Mouse (Mus musculus): Measurements from ENCODE around the gene Cdc34. TPM values are rescaled to one million over a fixed set of nuclear protein-coding genes. Genes with fewer than 3 reads are reported as not detected.

Cdc34 gene
- total and polyA plus RNA-seq, 2 experiments from 2014 or later, result 71.3 to 76.7 TPM

DNA sequence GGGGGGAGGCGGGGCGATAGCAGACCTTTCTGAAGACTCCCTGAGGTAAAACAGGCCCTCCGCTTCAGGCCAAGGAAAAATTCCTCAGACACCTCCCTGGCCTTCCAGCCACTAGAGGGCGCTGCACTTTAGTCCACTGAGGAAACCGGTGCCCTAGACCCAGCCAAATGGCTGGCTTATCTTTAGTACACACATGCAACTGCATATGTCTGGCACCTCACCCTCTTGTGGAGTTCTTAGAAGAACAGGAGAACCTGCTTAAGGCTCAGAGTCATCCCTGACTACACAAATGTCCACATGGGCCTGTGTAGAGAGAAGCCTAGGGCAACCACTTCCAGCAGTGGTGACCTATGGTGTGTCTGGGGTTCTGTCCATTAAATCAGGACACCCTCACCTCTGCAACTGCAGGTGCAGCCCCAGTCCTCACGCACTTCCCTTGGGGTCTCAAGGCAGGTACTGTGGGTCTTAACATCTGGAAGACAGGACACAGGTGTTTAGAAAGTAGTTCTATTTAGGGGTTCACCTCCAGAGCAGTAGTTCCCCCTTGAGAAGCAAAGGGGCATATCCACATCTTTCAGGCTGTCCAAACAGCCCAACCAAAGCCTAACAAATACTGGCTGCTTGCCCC is 30.6 kb downstream of the Cdc34 start:
- TF ChIP-seq CTCF (IDR thresholded peaks at IDR 0.05; ENCODE audit: low read depth), result peak; percentile 84
- H3K4me3 ChIP-seq (ENCODE audit: low read length), result no peak overlapping the region
- ATAC-seq, result peak; percentile 28

DNA sequence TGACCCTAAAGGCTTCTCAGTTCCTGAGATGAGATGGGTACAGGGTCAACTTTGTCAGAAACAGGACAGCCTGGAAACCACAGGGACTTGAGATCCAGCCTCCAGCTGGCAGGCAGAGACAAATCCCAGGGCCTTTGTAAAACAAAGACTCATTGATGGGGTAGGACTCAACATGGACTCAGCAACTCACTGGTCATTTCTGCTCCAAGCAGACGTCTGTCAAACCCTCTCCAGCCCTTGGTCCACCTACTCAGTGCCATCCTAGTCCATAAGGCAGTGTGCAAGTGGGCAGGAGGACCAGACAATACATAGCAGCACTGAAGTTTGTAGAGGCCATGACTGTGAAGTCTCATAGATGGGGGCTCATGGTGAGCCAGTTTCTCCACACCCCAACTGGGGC is 31.2 kb downstream of the Cdc34 start:
- ATAC-seq (no peak), DNase-seq (ENCODE audit: low spot score) (no peak)
- H3K27me3 ChIP-seq (ENCODE audit: insufficient read depth, low read length), result no peaks in the 10 kb centered on the region
- no peak for TF ChIP-seq CTCF (IDR thresholded peaks at IDR 0.05; ENCODE audit: low read depth)
- no peaks in the 10 kb centered on the region for H3K9me3 ChIP-seq (ENCODE audit: low read length)
- 17% methylated on average over 1 of the region's 1 CpGs for WGBS
- H3K4me1 ChIP-seq (ENCODE audit: insufficient read depth, low read length), result no peaks in the 10 kb centered on the region
- no peak overlapping the region for H3K9ac ChIP-seq (replicated peaks; ENCODE audit: low read length)
- no peak overlapping the region for H3K4me3 ChIP-seq (ENCODE audit: low read length)
- H3K4me2 ChIP-seq (ENCODE audit: low read depth, low read length), result no peak overlapping the region
- H3K27ac ChIP-seq, result no peak overlapping the region
- peaks cover 27% of the 10 kb centered on the region for H3K36me3 ChIP-seq (ENCODE audit: insufficient read depth, low read length)

More for the DNA sequence above, 30.6 kb downstream of the Cdc34 start:
- Histone ChIP-seq H3K36me3 (ENCODE audit: insufficient read depth, low read length) (peaks cover 27% of the 10 kb centered on the region), H3K27ac (no peak overlapping the region), H3K9me3 (ENCODE audit: low read length) (no peaks in the 10 kb centered on the region), H3K4me1 (ENCODE audit: insufficient read depth, low read length) (no peaks in the 10 kb centered on the region), H3K27me3 (ENCODE audit: insufficient read depth, low read length) (no peaks in the 10 kb centered on the region), H3K9ac (replicated peaks; ENCODE audit: low read length) (no peak overlapping the region), H3K4me2 (ENCODE audit: low read depth, low read length) (no peak overlapping the region)
- DNase-seq (ENCODE audit: low spot score), result peak; percentile 90
- 15% methylated on average over 4 of the region's 6 CpGs for WGBS

GRCm38 (mm10) chr10:79714996-79715395 is 33.0 kb downstream of the Cdc34 start:
- Histone ChIP-seq H3K27me3 (ENCODE audit: insufficient read depth, low read length) (no peaks in the 10 kb centered on the region), H3K4me2 (ENCODE audit: low read depth, low read length) (no peak overlapping the region), H3K9ac (replicated peaks; ENCODE audit: low read length) (no peak overlapping the region), H3K36me3 (ENCODE audit: insufficient read depth, low read length) (peaks cover 22% of the 10 kb centered on the region), H3K27ac (no peak overlapping the region), H3K9me3 (ENCODE audit: low read length) (no peaks in the 10 kb centered on the region), H3K4me3 (ENCODE audit: low read length) (no peak overlapping the region), H3K4me1 (ENCODE audit: insufficient read depth, low read length) (no peaks in the 10 kb centered on the region)
- ATAC-seq (no peak), DNase-seq (ENCODE audit: low spot score) (peak; percentile 52)
- 48% methylated on average over 4 of the region's 4 CpGs for WGBS
- no peak for TF ChIP-seq CTCF (IDR thresholded peaks at IDR 0.05; ENCODE audit: low read depth)

- H3K27ac ChIP-seq, result peak within 1 kb of the TSS; percentile 76
- ATAC-seq, result peak; percentile 60
- no peak for TF ChIP-seq CTCF (IDR thresholded peaks at IDR 0.05; ENCODE audit: low read depth)
- peak within 1 kb of the TSS; percentile 88 for H3K4me2 ChIP-seq (ENCODE audit: low read depth, low read length)
- peak; percentile 68 for DNase-seq (ENCODE audit: low spot score)
- H3K4me1 ChIP-seq (ENCODE audit: insufficient read depth, low read length), result no peaks in the 10 kb centered on the region
- no peaks in the 10 kb centered on the region for H3K9me3 ChIP-seq (ENCODE audit: low read length)
- H3K9ac ChIP-seq (replicated peaks; ENCODE audit: low read length), result peak within 1 kb of the TSS; percentile 82
- H3K36me3 ChIP-seq (ENCODE audit: insufficient read depth, low read length), result peaks cover 8% of the 10 kb centered on the region; the same call in 1 of the 2 replicates
- H3K4me3 ChIP-seq (ENCODE audit: low read length), result peak within 1 kb of the TSS; percentile 76
- no peaks in the 10 kb centered on the region for H3K27me3 ChIP-seq (ENCODE audit: insufficient read depth, low read length)
- 1% methylated on average over 64 of the region's 91 CpGs for WGBS
Observed at GRCm38 (mm10) chr10:79716254-79716987, 34.4 kb downstream of the Cdc34 start, which contains the start of gene Hcn2. Hcn2 (plus strand) TSS chr10:79716634.

DNA sequence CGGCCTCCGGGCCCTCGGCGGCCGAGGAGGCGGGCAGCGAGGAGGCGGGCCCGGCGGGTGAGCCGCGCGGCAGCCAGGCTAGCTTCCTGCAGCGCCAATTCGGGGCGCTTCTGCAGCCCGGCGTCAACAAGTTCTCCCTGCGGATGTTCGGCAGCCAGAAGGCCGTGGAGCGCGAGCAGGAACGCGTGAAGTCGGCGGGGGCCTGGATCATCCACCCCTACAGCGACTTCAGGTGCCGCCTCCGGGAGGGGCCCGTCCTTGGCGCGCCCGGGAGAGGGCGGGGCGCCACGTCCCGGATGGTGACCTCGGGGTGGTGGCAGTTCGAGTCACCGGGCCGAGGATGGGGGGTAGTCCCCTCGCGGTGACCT is 35.0 kb downstream of the Cdc34 start:
- Histone ChIP-seq H3K4me3 (ENCODE audit: low read length) (peak overlapping the region; percentile 76), H3K4me1 (ENCODE audit: insufficient read depth, low read length) (0 out of 2 replicates have a peak, but pooled peaks cover 1% of the 10 kb centered on the region), H3K4me2 (ENCODE audit: low read depth, low read length) (peak overlapping the region; percentile 88), H3K27me3 (ENCODE audit: insufficient read depth, low read length) (no peaks in the 10 kb centered on the region), H3K36me3 (ENCODE audit: insufficient read depth, low read length) (peaks cover 2% of the 10 kb centered on the region; the same call in 1 of the 2 replicates), H3K9me3 (ENCODE audit: low read length) (no peaks in the 10 kb centered on the region), H3K9ac (replicated peaks; ENCODE audit: low read length) (peak overlapping the region; percentile 82), H3K27ac (peak overlapping the region; percentile 76)
- no peak; the same call in 1 of the 2 replicates for ATAC-seq
- WGBS, result 1% methylated on average over 43 of the region's 44 CpGs
- TF ChIP-seq CTCF (IDR thresholded peaks at IDR 0.05; ENCODE audit: low read depth), result no peak
- peak; percentile 39 for DNase-seq (ENCODE audit: low spot score)

GRCm38 (mm10) chr10:79717640-79718357 is 35.8 kb downstream of the Cdc34 start:
- DNase-seq (ENCODE audit: low spot score) (peak; percentile 54), ATAC-seq (peak; percentile 30; the same call in 1 of the 2 replicates)
- Histone ChIP-seq H3K4me3 (ENCODE audit: low read length) (peak overlapping the region; percentile 76), H3K27ac (0 out of 2 replicates have a peak overlapping the region, but pooled peaks have one; percentile 76), H3K9me3 (ENCODE audit: low read length) (no peaks in the 10 kb centered on the region), H3K36me3 (ENCODE audit: insufficient read depth, low read length) (no peaks in the 10 kb centered on the region), H3K4me2 (ENCODE audit: low read depth, low read length) (peak overlapping the region; percentile 88), H3K9ac (replicated peaks; ENCODE audit: low read length) (peak overlapping the region; percentile 82), H3K4me1 (ENCODE audit: insufficient read depth, low read length) (0 out of 2 replicates have a peak, but pooled peaks cover 3% of the 10 kb centered on the region), H3K27me3 (ENCODE audit: insufficient read depth, low read length) (no peaks in the 10 kb centered on the region)
- no peak for TF ChIP-seq CTCF (IDR thresholded peaks at IDR 0.05; ENCODE audit: low read depth)
- WGBS, result 3% methylated on average over 42 of the region's 43 CpGs
